Mouse (Mus musculus) liver, embryonic 16.5 days (tissue): Measurements from ENCODE around the gene Cspg4. TPM values are rescaled to one million over a fixed set of nuclear protein-coding genes. Genes with fewer than 3 reads are reported as not detected.
A peak's percentile ranks its signal among the peaks of the same experiment; 100 is the strongest.

Experiments
- ATAC-seq: fragments of 200-750 bp; cut with Nextera tagmentation; 2 replicates; pipeline ENCODE4 v1.8.0; 2017; ENCODE audit warnings: low read depth, mild to moderate bottlenecking, moderate number of reproducible peaks, moderate library complexity
- H3K27ac ChIP-seq: fragments of 300-500 bp; sonication (generic); 2 replicates; pipeline ENCODE4 v1.5.1; 2014; ENCODE audit warnings: mild to moderate bottlenecking, low read length
- H3K27me3 ChIP-seq: fragments of 300-500 bp; sonication (generic); 2 replicates; pipeline ENCODE4 v1.6.1; 2014; ENCODE audit warnings: low read depth, low read length, mixed read lengths; ENCODE audit not compliant: control insufficient read depth, insufficient read depth
- H3K36me3 ChIP-seq: fragments of 300-500 bp; sonication (generic); 2 replicates; pipeline ENCODE4 v1.6.1; 2014; ENCODE audit warnings: mild to moderate bottlenecking; ENCODE audit not compliant: control insufficient read depth, insufficient read depth
- H3K4me1 ChIP-seq: fragments of 300-500 bp; sonication (generic); 2 replicates; pipeline ENCODE4 v1.6.1; 2014; ENCODE audit warnings: low read depth, low read length, mixed read lengths; ENCODE audit not compliant: control insufficient read depth
- H3K4me2 ChIP-seq: fragments of 300-500 bp; sonication (generic); 2 replicates; pipeline ENCODE4 v1.6.1; 2014; ENCODE audit warnings: low read depth, low read length, mixed read lengths
- H3K4me3 ChIP-seq: fragments of 300-500 bp; sonication (generic); 2 replicates; pipeline ENCODE4 v1.5.1; 2014; ENCODE audit warnings: low read depth, mild to moderate bottlenecking, low read length
- H3K9ac ChIP-seq: fragments of 300-500 bp; sonication (generic); 2 replicates; pipeline ENCODE4 v1.6.1; 2014; ENCODE audit warnings: low read depth, low read length
- H3K9me3 ChIP-seq: fragments of 300-500 bp; sonication (generic); replicated peaks from 2 replicates; pipeline ENCODE4 v1.6.1; 2016; ENCODE audit warnings: low read length; ENCODE audit not compliant: control insufficient read depth
- WGBS: fragments of 180-500 bp; shearing (Covaris S2); extraction: QIAGEN DNeasy Blood & Tissue Kit; methylation state at CpG from one replicate; pipeline ENCODE4 v1.1.7; 2014; ENCODE audit not compliant: insufficient replicate concordance; 5-methylcytosine and 5-hydroxymethylcytosine counted together
- polyA plus RNA-seq: library from polyadenylated mRNA; unstranded; fragments of >200 nt; fragmentation: Nextera tagmentation; extraction: Ambion mirVana; gene quantifications from 2 replicates; pipeline ENCODE4 v1.2.1, GENCODE M21; 2015

Gene Cspg4
- 0.57 and 0.87 TPM in 2 replicates for polyA plus RNA-seq

DNA sequence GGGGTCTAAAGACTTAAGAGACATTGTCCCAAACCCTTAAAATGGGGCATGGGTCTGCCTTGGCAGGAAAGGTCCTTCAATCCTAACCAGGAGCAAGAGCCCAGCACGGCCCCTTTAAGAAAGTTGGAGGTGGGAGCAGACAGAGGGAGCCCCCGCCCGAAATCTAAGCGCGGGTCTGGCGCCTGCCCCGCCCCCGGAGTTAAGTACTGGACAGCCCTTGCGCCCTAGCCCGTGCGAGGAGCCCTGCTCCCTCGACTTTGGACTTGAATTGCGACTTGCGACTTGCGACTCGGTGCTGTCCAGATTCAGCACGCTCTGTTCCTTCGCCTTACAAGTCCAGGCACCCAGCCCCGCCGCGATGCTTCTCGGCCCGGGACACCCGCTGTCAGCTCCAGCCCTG, at the start of gene Cspg4:
TSS of gene Cspg4 (plus strand) at position 202 of the 400 bp plus-strand sequence.
- 9% methylated on average over 24 of the region's 24 CpGs for WGBS
- Histone ChIP-seq H3K9me3 (no peaks in the 10 kb centered on the region), H3K9ac (no peak within 1 kb of the TSS; the same call in 1 of the 2 replicates), H3K36me3 (no peaks in the 10 kb centered on the region), H3K27ac (no peak within 1 kb of the TSS), H3K4me1 (no peaks in the 10 kb centered on the region), H3K4me3 (peak within 1 kb of the TSS; percentile 24), H3K4me2 (peak within 1 kb of the TSS; percentile 33), H3K27me3 (peaks cover 17% of the 10 kb centered on the region)
- ATAC-seq, result no peak

DNA sequence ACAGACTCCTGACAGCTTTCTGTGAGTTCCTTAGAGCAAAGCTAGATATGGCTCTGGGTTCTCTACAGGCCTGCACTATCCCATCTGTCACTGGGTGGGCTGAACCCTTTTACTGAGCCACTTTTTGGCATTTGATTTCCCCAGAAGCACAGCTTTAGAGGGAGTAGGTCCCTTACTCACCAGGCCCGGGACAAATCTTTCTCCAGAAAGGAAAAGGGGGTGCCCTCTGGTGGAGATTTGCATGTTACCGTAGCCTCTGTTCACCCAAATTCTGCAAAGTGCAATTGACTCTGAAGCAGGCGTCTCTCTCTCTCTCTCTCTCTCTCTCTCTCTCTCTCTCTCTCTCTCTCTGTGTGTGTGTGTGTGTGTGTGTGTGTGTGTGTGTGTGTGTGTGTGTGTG, 39.9 kb upstream of the Cspg4 start:
- Histone ChIP-seq H3K4me3 (no peak overlapping the region), H3K27me3 (peaks cover 9% of the 10 kb centered on the region), H3K4me1 (no peaks in the 10 kb centered on the region), H3K9me3 (no peaks in the 10 kb centered on the region), H3K36me3 (no peaks in the 10 kb centered on the region), H3K9ac (no peak overlapping the region), H3K4me2 (no peak overlapping the region), H3K27ac (no peak overlapping the region)
- ATAC-seq, result no peak
- WGBS, result 5% methylated on average over 3 of the region's 3 CpGs

DNA sequence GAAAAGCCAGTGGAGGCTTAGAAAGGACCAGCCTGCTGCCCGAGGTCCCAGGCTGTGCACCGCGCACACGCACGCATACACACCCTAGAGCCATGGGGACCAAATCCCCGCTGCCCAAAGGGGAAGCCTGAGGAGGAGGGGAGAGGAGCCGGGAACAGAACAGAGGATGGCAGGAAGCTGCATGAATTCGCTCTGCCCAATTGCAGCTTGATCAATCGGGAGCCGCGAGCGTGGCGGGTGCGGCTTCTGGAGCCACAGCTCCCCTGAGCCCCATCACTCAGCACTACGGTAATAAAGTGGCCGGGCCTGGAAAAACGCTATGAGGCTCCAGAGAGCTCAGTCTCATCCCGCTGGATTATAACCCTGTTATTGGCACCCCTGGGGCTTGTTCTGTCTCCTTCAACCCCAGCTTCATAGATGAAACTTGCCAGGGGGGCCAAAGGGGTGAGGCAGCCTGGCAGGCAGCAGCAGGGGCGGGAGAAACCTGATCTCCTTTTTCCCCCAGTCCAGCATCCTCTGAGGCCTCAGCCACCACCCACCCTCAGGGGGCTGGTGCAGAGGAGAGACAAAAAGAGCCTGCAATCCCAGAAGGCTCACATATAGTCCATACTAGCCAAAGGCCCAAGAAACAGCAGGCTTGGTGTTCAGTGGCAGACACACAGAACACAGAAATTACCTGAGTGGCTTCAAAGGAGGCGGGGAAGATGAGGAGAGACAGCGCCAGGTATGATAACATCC, 39.2 kb upstream of the Cspg4 start:
- no peaks in the 10 kb centered on the region for H3K4me1 ChIP-seq
- H3K9ac ChIP-seq, result no peak overlapping the region
- H3K27ac ChIP-seq, result no peak overlapping the region
- H3K36me3 ChIP-seq, result no peaks in the 10 kb centered on the region
- no peak overlapping the region for H3K4me2 ChIP-seq
- WGBS, result 16% methylated on average over 21 of the region's 21 CpGs
- peaks cover 9% of the 10 kb centered on the region for H3K27me3 ChIP-seq
- no peak for ATAC-seq
- H3K9me3 ChIP-seq, result no peaks in the 10 kb centered on the region
- no peak overlapping the region for H3K4me3 ChIP-seq

DNA sequence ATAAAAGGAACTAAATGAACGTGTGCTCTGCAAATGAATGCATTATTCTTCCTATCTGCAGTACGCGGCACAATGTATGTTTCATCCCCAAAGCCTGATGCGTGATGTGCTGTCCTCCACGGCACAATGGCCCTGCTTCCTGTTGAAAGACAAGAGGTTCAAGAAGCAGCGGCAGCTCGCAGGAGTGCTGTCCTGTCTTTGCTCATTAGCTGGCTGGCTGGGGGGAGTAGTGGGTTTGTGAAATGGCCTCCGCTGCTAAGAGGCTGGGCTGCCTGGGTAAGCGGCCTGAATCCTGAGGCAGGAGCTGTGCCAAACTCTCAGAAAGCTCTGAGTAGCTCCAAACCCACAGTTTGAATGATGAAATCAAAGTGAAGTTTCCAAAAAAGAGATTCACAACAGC, 36.7 kb upstream of the Cspg4 start:
- Histone ChIP-seq H3K4me1 (no peaks in the 10 kb centered on the region), H3K4me3 (no peak overlapping the region), H3K9ac (no peak overlapping the region), H3K4me2 (no peak overlapping the region), H3K27ac (no peak overlapping the region), H3K36me3 (no peaks in the 10 kb centered on the region), H3K27me3 (peaks cover 9% of the 10 kb centered on the region), H3K9me3 (no peaks in the 10 kb centered on the region)
- 40% methylated on average over 9 of the region's 9 CpGs for WGBS
- ATAC-seq, result no peak

DNA sequence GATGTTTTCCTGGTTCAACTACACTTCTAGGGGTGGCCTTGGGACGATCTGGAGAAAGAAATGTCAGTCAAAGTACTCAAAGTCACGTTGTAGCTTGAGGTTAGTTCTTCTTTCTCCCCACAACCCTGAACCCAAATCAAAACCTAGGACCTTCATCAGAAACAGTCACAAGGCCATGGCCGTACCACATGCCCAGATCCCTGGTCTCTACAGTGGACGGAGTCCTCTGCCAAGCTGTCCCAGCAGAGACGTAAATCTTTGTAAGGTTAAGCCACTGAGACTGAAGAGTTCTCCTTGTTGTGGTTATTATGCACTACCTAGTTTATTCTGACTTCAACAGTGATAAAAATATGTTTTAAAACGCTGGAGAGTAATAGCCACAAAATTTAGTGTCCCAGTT, 36.0 kb upstream of the Cspg4 start:
- no peaks in the 10 kb centered on the region for H3K36me3 ChIP-seq
- no peaks in the 10 kb centered on the region for H3K9me3 ChIP-seq
- H3K27ac ChIP-seq, result no peak overlapping the region
- H3K4me1 ChIP-seq, result no peaks in the 10 kb centered on the region
- peaks cover 11% of the 10 kb centered on the region for H3K27me3 ChIP-seq
- WGBS, result 61% methylated on average over 6 of the region's 6 CpGs
- ATAC-seq, result no peak
- H3K4me2 ChIP-seq, result no peak overlapping the region
- no peak overlapping the region for H3K9ac ChIP-seq
- H3K4me3 ChIP-seq, result no peak overlapping the region

DNA sequence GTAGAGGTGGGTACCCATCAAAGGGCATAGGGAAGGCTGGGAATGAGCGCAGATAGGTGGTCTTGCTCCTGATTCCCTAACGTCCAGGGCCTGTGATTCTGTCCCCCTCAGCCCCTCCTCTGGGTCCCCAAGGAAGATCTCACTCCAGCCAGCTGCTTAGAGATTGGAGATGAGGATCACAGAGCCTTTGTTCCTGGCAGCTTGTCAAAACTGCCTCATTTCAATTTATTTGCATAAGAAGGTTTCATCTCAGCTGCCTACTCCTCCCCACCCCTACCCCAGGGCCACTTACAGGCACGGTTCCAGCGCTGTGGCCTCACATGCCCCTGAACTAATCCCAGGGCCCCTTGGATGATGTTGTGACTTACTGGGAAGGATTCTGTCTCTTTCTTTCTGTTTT, 34.7 kb upstream of the Cspg4 start:
- Histone ChIP-seq H3K4me1 (no peaks in the 10 kb centered on the region), H3K27me3 (peaks cover 11% of the 10 kb centered on the region), H3K9me3 (no peaks in the 10 kb centered on the region), H3K4me2 (no peak overlapping the region), H3K36me3 (no peaks in the 10 kb centered on the region), H3K27ac (no peak overlapping the region), H3K4me3 (no peak overlapping the region), H3K9ac (no peak overlapping the region)
- WGBS, result 34% methylated on average over 4 of the region's 4 CpGs
- ATAC-seq, result no peak

DNA sequence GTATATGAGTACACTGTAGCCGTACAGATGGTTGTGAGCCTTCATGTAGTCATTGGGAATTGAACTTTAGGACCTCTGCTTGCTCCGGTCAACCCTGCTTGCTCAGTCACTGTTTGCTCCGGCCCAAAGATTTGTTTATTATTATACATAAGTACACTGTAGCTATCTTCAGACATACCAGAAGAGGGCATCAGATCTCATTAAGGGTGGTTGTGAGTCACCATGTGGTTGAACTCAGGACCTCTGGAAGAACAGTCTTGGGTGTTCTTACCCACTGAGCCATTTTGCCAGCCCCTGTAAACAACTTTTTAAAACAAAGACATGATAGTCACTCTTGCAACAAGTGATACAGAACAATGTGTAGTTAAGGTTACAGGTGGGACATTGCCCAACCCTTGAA, 32.9 kb upstream of the Cspg4 start:
- Histone ChIP-seq H3K9ac (no peak overlapping the region), H3K27ac (no peak overlapping the region), H3K36me3 (no peaks in the 10 kb centered on the region), H3K4me1 (no peaks in the 10 kb centered on the region), H3K4me3 (no peak overlapping the region), H3K27me3 (peaks cover 2% of the 10 kb centered on the region; the same call in 1 of the 2 replicates), H3K4me2 (no peak overlapping the region), H3K9me3 (no peaks in the 10 kb centered on the region)
- 56% methylated on average over 3 of the region's 3 CpGs for WGBS
- ATAC-seq, result no peak

DNA sequence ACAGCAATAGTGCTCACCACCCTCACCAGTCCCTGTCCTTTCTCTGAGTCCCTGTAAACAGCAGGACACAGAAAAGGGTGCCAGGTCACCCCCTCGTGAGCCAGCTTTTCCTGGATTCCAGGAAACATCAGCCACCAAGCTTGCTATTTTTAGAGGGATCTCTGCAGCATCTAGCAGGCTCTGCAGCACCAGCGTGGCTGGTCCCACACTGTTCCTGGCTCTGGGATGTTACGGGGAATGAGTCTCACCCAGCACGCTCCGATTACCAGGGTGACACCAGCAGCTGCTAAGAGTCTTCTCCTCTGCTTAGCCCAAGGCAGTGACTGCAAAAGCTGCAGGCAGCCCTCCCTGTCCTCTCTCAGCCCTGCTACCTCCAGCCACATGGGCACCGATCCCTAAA, 31.9 kb upstream of the Cspg4 start:
- no peak overlapping the region for H3K9ac ChIP-seq
- H3K4me2 ChIP-seq, result no peak overlapping the region
- no peaks in the 10 kb centered on the region for H3K36me3 ChIP-seq
- peaks cover 2% of the 10 kb centered on the region; the same call in 1 of the 2 replicates for H3K27me3 ChIP-seq
- no peak for ATAC-seq
- no peak overlapping the region for H3K4me3 ChIP-seq
- H3K4me1 ChIP-seq, result no peaks in the 10 kb centered on the region
- no peak overlapping the region for H3K27ac ChIP-seq
- no peaks in the 10 kb centered on the region for H3K9me3 ChIP-seq
- WGBS, result 23% methylated on average over 6 of the region's 6 CpGs

DNA sequence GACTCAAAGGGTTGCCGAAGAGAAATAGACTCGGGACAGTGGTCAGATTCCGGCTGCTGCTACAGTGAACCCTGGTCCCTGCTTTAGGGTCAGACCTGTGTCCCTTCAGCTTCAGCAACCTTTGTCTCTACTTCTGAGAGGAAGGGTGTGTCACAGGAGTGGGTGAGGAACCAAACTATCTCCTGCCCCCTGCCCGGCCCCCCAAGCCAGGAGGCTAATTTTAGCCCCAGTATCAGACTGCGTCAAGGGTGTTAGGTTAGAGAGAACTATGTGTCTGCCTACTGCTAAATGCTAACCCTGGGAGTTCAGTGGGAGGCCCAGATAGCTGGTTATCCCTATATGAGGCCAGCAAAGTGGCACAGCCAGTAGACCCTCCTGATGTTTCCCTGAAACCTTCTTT, 29.7 kb upstream of the Cspg4 start:
- Histone ChIP-seq H3K9ac (no peak overlapping the region), H3K4me1 (no peaks in the 10 kb centered on the region), H3K27me3 (peaks cover 2% of the 10 kb centered on the region; the same call in 1 of the 2 replicates), H3K27ac (no peak overlapping the region), H3K4me3 (no peak overlapping the region), H3K4me2 (no peak overlapping the region), H3K9me3 (no peaks in the 10 kb centered on the region), H3K36me3 (no peaks in the 10 kb centered on the region)
- 38% methylated on average over 5 of the region's 5 CpGs for WGBS
- ATAC-seq, result no peak
